Mouse (Mus musculus): ENCODE results near the gene Sms.

Gene Sms

DNA sequence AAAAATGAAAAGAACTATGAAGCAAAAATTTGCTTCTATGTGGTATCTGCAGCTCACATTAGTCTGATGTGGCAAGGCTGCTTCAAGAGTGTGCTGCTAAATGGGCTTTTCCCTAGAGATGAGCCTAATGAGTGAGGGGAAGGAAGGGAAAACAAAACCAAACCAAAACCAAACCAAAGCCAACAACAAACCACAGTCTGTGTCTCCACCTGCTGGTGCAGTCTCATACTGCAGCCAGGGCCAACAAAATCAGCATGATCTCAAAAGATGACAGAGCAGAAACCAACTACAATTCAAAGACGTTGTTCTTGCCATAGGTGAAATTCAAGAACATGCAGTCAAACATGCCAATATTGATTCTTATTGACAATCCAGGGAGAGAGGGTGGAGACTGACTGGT, 37.7 kb downstream of the Sms start:
- DNase-seq (ENCODE audit: low read depth in 1 of 2, low spot score in 2 of 2), result peak in 1 of 2 experiments; percentile 39

DNA sequence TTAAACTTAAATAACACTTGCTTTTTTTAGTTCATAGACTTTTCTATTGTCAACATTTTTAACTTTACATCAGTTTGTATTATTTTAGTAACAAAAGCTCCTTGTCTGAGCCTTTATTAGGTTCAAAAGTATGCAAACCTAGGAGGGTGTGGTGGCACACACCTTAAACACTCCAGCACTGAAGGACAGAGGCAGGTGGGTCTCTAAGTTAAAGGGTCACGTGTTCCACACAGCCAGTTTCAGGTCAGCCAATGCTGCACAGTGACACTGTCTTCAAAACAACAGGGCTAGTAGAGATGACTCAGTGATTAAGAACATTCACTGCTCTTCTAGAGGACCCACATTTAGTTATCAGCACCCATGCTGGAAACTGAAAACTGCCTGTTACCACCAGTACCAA, 43.1 kb downstream of the Sms start:
- no peak for DNase-seq (ENCODE audit: low read depth in 1 of 2, low spot score in 2 of 2)

DNA sequence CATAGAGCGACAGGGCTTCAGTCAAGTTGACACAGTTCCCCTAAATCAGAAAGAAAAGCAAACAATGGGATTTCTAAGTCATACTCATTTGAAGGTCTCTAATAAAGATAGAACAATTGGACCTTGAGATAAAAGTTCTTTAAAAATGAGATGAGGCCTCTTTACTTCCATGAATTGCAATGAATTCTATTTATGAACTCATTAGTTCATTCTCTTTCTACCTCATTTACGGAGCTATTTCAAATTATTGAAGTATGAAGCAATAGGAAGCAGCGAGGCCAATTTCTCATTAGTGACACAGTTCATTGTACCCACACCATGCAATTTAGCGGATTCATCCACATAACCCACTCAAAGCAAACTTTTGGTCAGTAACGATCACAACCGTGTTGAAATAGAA, 44.7 kb downstream of the Sms start:
- DNase-seq (ENCODE audit: low read depth in 1 of 2, low spot score in 2 of 2), result no peak

DNA sequence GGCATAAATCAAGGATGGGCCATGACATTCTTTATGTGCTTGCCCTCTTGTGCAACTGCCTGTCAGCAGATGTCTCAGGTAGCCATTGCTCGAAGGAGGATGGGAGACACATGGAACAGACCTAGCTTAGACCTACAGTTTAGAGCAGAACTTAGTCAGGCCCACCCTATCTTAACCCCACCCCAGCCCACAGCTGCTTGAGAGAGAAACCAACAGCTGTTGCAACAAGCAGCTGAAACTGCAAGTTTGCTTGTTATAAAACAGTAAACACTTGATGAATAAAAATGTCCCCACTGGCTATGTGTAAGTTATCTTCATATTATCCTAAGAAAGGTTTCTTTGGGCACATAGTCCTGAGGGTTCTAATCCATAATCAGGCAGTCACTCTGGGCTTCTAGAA, 57.3 kb downstream of the Sms start:
- no peak for DNase-seq (ENCODE audit: low read depth in 1 of 2, low spot score in 2 of 2)

DNA sequence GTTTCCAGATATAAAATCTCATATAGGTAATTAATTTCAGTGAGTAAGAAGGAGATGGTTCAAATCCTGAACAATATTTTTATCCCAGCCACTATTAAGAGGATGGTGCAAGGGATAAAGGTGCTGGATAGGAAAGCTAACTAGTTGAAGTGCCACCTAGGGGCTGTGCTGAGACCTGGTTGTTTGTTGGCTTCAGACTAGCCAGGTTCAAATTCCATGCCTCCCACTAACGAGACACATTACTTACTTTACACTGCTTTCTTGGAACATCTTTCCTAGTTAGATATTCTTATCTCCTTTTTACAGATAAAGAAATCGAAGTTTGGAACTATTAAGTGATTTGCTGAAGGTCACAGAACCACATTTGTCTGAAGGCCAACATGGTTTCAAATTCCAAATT, 72.6 kb downstream of the Sms start:
- no peak for DNase-seq (ENCODE audit: low read depth in 1 of 2, low spot score in 2 of 2)

DNA sequence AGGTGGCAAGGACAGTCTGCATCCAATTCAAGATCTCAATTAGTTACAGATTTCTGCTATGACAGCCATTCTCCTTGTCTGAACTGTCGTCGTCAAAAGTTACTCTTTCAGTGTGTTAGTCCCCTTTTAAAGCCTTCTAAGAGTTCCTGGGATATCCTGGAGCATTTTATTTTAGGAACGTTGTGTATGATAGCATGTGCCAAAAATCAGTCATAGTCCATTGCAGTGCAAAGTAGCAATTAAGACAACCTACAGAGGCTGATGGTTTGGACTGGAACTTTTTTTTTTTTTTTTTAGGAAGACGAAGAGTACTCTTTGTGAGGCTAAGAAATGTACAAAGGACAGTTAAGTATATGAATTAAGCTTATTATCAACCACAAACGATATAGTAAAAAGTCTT, 76.9 kb downstream of the Sms start, which contains the start of gene Phex:
Gene Phex (minus strand): TSS at position 101 of the 400 bp plus-strand sequence.
- no peak for DNase-seq (ENCODE audit: low read depth in 1 of 2, low spot score in 2 of 2)

DNA sequence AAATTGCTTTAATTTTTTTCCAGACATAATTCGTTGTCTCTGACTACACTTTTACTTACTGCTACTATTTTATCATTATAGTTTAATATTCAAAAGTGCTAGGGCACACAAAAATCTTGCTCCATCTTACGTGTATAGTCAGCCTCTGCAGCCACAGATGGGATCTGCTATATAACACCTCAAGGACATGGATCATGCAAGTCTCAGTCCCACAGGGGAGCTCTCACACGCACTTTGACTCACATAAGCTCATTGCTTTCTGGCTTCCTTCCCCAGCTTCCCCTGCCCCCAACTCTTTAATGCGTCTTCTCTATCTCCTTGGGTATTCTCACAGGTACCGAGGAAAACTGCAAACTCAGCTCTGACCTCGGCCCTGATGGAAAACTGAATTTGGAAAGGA, 87.2 kb downstream of the Sms start:
- DNase-seq (ENCODE audit: low read depth in 1 of 2, low spot score in 2 of 2), result no peak

Measured in monocyte, adult 2 months (primary cell).